Mouse (Mus musculus) heart, postnatal 4 days (tissue): ENCODE results near the gene Gm15107. TPM values are rescaled to one million over a fixed set of nuclear protein-coding genes. Genes with fewer than 3 reads are reported as not detected.
"Not testable (repeated sequence)": the region's sequence is repeated elsewhere in the genome, so short reads cannot be mapped to it uniquely, and the experiment has no call there.

ENCODE experiments used
- DNase-seq: peaks from one replicate; pipeline ENCODE4 v3.0.0; 2021
- total RNA-seq, 2 experiments: library from RNA; stranded (reverse); gene quantifications; 2 replicates each; pipeline ENCODE4 v1.2.3; 2021

Gm15107 gene
- total RNA-seq, result not detected

DNA sequence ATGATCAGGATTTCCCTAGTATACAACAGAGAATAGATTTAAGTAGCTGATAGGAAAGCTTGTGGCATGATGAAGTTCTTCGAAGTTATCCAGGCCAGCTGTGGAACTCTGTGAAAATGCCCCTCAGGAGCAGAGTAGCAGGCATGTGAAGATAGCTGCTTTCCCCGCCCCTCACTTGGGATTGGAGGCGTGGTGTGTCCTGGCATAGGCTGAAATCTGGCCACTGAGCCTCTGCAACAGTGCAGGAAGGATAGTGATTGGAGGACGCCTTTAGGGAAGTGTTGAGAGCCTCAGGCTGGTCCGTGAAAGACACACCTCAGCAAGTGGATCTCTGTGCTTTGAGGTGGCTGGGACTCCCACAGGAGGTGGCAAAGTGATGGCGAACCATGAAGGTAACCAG, at the start of gene Gm15107:
TSS of gene Gm15107 (plus strand) at position 301 of the 400 bp plus-strand sequence.
- DNase-seq, result not testable (repeated sequence)

Other genes with a start within 250 kb of the Gm15107 start
- gene Gm15080, start 187.7 kb upstream of the Gm15107 start, total RNA-seq, result not detected